Mouse (Mus musculus): ENCODE results near the gene Dnah12. TPM values are rescaled to one million over a fixed set of nuclear protein-coding genes. Genes with fewer than 3 reads are reported as not detected.

The Dnah12 gene
- total and polyA plus RNA-seq, 2 experiments from 2014 or later: not detected

DNA sequence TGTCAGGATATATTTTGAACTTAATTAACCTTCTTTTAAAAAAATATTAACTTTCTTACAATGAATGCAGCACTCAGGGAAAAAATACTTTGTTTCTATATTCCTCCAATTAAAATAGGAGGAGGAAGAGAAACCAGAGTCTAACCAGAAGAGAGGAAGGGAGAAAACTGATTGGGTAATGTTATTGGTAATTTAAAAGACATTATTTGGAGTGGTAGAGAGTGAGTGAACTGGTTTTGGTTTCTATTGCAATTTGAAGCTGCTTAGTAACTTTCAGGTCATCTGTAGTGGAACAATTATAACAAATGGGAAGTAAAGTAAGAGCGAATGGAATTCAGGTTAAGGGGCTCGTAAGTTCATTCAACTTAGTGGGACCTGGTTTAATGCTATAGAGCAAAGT, 120.8 kb downstream of the Dnah12 start:
- Histone ChIP-seq H3K4me1 (ENCODE audit: control insufficient read depth, insufficient read depth) (no peaks in the 10 kb centered on the region), H3K9ac (replicated peaks; ENCODE audit: low read depth, low read length) (no peak overlapping the region), H3K4me2 (ENCODE audit: low read depth, low read length) (no peak overlapping the region), H3K27ac (ENCODE audit: low read depth) (no peak overlapping the region), H3K27me3 (ENCODE audit: control insufficient read depth, insufficient read depth, low read length) (no peaks in the 10 kb centered on the region), H3K36me3 (replicated peaks; ENCODE audit: control insufficient read depth, insufficient read depth, low read length) (no peaks in the 10 kb centered on the region), H3K4me3 (ENCODE audit: low read depth, low read length) (no peak overlapping the region), H3K9me3 (replicated peaks; ENCODE audit: control insufficient read depth, low read length) (no peaks in the 10 kb centered on the region)
- TF ChIP-seq CTCF (IDR thresholded peaks at IDR 0.05; ENCODE audit: low read depth) (no peak), EP300 (IDR thresholded peaks at IDR 0.05; ENCODE audit: low read depth) (no peak)
- 89% methylated on average over 2 of the region's 2 CpGs for WGBS
- DNase-seq (ENCODE audit: low spot score) (no peak), ATAC-seq (ENCODE audit: insufficient read depth, low read depth) (no peak)

DNA sequence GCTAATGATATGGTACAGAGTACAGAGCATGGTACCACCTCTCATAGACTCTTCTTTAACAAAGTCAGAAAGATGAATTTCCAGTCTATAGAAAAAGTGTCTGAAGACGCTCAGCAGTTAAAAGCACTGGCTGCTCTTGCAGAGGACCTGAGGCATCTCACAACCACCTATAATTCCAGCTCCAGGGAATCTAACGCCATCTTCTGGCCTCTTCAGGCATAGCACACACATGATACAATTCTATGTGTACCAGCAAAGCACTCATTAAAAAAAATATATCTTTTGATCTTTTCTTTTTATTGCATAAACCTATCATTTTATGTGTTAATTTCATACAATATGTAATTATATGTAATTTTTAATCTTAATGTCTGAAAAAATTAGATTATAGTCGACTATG, 121.8 kb downstream of the Dnah12 start:
- DNase-seq (ENCODE audit: low spot score) (no peak), ATAC-seq (ENCODE audit: insufficient read depth, low read depth) (no peak)
- H3K4me2 ChIP-seq (ENCODE audit: low read depth, low read length): no peak overlapping the region
- no peak for TF ChIP-seq EP300 (IDR thresholded peaks at IDR 0.05; ENCODE audit: low read depth)
- no peak for TF ChIP-seq CTCF (IDR thresholded peaks at IDR 0.05; ENCODE audit: low read depth)
- WGBS: 43% methylated on average over 3 of the region's 3 CpGs
- no peak overlapping the region for H3K4me3 ChIP-seq (ENCODE audit: low read depth, low read length)
- H3K36me3 ChIP-seq (replicated peaks; ENCODE audit: control insufficient read depth, insufficient read depth, low read length): no peaks in the 10 kb centered on the region
- H3K27ac ChIP-seq (ENCODE audit: low read depth): no peak overlapping the region
- no peaks in the 10 kb centered on the region for H3K4me1 ChIP-seq (ENCODE audit: control insufficient read depth, insufficient read depth)
- no peaks in the 10 kb centered on the region for H3K27me3 ChIP-seq (ENCODE audit: control insufficient read depth, insufficient read depth, low read length)
- no peaks in the 10 kb centered on the region for H3K9me3 ChIP-seq (replicated peaks; ENCODE audit: control insufficient read depth, low read length)
- no peak overlapping the region for H3K9ac ChIP-seq (replicated peaks; ENCODE audit: low read depth, low read length)

DNA sequence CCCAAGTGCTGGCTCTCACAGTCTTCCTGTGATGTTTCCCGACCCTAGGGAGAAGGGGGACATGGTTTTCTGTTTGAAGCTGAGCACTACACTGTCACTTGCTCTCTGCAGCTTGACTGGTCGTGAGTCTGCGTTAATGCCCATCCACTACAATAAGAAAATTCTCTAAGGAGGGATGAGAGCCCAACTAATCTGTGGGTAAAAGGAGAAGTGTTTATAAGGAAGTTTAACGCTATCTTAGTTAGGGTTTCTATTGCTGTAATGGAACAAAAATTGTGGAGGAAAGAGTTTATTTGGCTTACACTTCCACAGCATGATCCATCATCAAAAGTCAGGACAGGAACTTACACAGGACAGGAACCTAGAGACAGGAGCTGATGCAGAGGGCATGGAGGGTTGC, 123.7 kb downstream of the Dnah12 start:
- Histone ChIP-seq H3K27me3 (ENCODE audit: control insufficient read depth, insufficient read depth, low read length) (no peaks in the 10 kb centered on the region), H3K9ac (replicated peaks; ENCODE audit: low read depth, low read length) (no peak overlapping the region), H3K4me2 (ENCODE audit: low read depth, low read length) (no peak overlapping the region), H3K4me3 (ENCODE audit: low read depth, low read length) (no peak overlapping the region), H3K27ac (ENCODE audit: low read depth) (no peak overlapping the region), H3K9me3 (replicated peaks; ENCODE audit: control insufficient read depth, low read length) (no peaks in the 10 kb centered on the region), H3K4me1 (ENCODE audit: control insufficient read depth, insufficient read depth) (no peaks in the 10 kb centered on the region), H3K36me3 (replicated peaks; ENCODE audit: control insufficient read depth, insufficient read depth, low read length) (no peaks in the 10 kb centered on the region)
- TF ChIP-seq EP300 (IDR thresholded peaks at IDR 0.05; ENCODE audit: low read depth) (no peak), CTCF (IDR thresholded peaks at IDR 0.05; ENCODE audit: low read depth) (no peak)
- DNase-seq (ENCODE audit: low spot score) (no peak), ATAC-seq (ENCODE audit: insufficient read depth, low read depth) (no peak)
- 51% methylated on average over 4 of the region's 4 CpGs for WGBS

DNA sequence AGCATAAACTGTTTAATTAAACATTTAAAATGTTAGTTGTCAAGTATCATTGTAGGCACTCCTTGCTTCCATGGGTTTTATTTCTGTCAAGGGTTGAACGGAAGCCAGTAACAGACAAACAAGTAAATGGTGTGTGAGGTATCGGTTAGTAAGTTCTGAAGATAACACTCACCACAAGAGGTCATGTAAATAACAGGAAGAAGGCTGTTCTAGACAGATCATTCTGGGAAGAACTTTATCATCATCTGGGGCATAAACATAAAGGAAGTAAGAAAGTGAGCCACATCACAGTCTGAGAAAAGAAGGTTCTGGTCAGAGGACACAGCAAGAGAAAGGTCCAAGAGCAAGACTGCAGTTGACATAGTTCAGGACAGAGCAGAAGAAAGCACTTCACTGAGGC, 132.9 kb downstream of the Dnah12 start:
- no peak overlapping the region for H3K4me3 ChIP-seq (ENCODE audit: low read depth, low read length)
- no peak for TF ChIP-seq EP300 (IDR thresholded peaks at IDR 0.05; ENCODE audit: low read depth)
- no peak for TF ChIP-seq CTCF (IDR thresholded peaks at IDR 0.05; ENCODE audit: low read depth)
- H3K4me1 ChIP-seq (ENCODE audit: control insufficient read depth, insufficient read depth): no peaks in the 10 kb centered on the region
- no peak for DNase-seq (ENCODE audit: low spot score)
- no peaks in the 10 kb centered on the region for H3K27me3 ChIP-seq (ENCODE audit: control insufficient read depth, insufficient read depth, low read length)
- H3K4me2 ChIP-seq (ENCODE audit: low read depth, low read length): no peak overlapping the region
- no peak for ATAC-seq (ENCODE audit: insufficient read depth, low read depth)
- H3K36me3 ChIP-seq (replicated peaks; ENCODE audit: control insufficient read depth, insufficient read depth, low read length): no peaks in the 10 kb centered on the region
- H3K9ac ChIP-seq (replicated peaks; ENCODE audit: low read depth, low read length): no peak overlapping the region
- 61% methylated on average over 2 of the region's 2 CpGs for WGBS
- H3K27ac ChIP-seq (ENCODE audit: low read depth): no peak overlapping the region
- no peaks in the 10 kb centered on the region for H3K9me3 ChIP-seq (replicated peaks; ENCODE audit: control insufficient read depth, low read length)

DNA sequence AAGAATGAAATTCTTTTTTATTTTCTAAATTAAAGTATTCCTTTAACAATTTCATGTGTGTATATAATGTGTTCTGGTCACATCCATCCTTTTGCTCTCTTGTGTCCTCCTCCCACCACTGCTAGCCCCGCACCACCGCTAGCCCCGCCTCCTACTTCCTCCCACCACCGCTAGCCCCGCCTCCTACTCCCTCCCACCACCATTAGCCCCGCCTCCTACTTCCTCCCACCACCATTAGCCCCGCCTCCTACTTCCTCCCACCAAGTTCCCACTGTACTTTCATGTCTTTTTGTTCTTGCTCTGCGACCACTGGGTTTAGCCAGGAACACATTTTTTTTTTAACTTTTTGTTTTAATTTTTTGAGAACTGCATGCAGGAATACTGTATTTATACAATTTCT, 160.0 kb downstream of the Dnah12 start:
- Histone ChIP-seq H3K4me3 (ENCODE audit: low read depth, low read length) (no peak overlapping the region), H3K9ac (replicated peaks; ENCODE audit: low read depth, low read length) (no peak overlapping the region), H3K27me3 (ENCODE audit: control insufficient read depth, insufficient read depth, low read length) (no peaks in the 10 kb centered on the region), H3K4me1 (ENCODE audit: control insufficient read depth, insufficient read depth) (no peaks in the 10 kb centered on the region), H3K4me2 (ENCODE audit: low read depth, low read length) (no peak overlapping the region), H3K27ac (ENCODE audit: low read depth) (no peak overlapping the region), H3K9me3 (replicated peaks; ENCODE audit: control insufficient read depth, low read length) (no peaks in the 10 kb centered on the region; the same call in 1 of the 2 replicates), H3K36me3 (replicated peaks; ENCODE audit: control insufficient read depth, insufficient read depth, low read length) (no peaks in the 10 kb centered on the region)
- no peak for DNase-seq (ENCODE audit: low spot score)
- WGBS: 66% methylated on average over 8 of the region's 8 CpGs
- TF ChIP-seq EP300 (IDR thresholded peaks at IDR 0.05; ENCODE audit: low read depth) (no peak), CTCF (IDR thresholded peaks at IDR 0.05; ENCODE audit: low read depth) (no peak)
- ATAC-seq (ENCODE audit: insufficient read depth, low read depth): no peak

DNA sequence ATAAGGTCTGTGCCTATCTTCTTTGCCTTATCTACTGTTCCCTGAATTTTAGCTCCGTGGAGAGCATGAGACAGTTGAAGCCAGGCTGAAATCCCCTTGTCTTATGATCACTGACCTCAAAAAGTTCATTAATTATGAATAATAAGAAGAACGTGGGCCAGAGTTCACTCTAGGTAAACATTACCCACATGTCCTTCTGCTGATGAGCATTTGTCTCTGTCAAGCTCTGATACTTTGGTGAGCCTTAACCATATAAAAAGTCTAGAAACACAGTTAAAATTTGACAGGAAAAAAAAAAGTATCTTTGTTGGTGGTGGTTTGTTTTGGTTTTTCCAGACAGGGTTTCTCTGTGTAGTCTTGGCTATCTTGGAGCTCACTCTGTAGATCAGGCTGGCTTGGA, 161.0 kb downstream of the Dnah12 start:
- H3K9ac ChIP-seq (replicated peaks; ENCODE audit: low read depth, low read length): no peak overlapping the region
- ATAC-seq (ENCODE audit: insufficient read depth, low read depth) (no peak), DNase-seq (ENCODE audit: low spot score) (no peak)
- 0 out of 2 replicates have a peak, but pooled peaks cover 5% of the 10 kb centered on the region for H3K4me1 ChIP-seq (ENCODE audit: control insufficient read depth, insufficient read depth)
- no peak overlapping the region for H3K4me3 ChIP-seq (ENCODE audit: low read depth, low read length)
- H3K27me3 ChIP-seq (ENCODE audit: control insufficient read depth, insufficient read depth, low read length): no peaks in the 10 kb centered on the region
- WGBS: 53% methylated on average over 2 of the region's 2 CpGs
- no peaks in the 10 kb centered on the region for H3K36me3 ChIP-seq (replicated peaks; ENCODE audit: control insufficient read depth, insufficient read depth, low read length)
- H3K4me2 ChIP-seq (ENCODE audit: low read depth, low read length): no peak overlapping the region
- no peak for TF ChIP-seq EP300 (IDR thresholded peaks at IDR 0.05; ENCODE audit: low read depth)
- no peaks in the 10 kb centered on the region; the same call in 1 of the 2 replicates for H3K9me3 ChIP-seq (replicated peaks; ENCODE audit: control insufficient read depth, low read length)
- H3K27ac ChIP-seq (ENCODE audit: low read depth): no peak overlapping the region
